Mouse (Mus musculus): ENCODE measurements at regions not wholly inside any gene's neighbourhood (a gene's known extent, or its start where the extent isn't known, plus 50 kb on each side); places are given as distances from the start of the nearest gene placed in this dataset.
"Not testable (repeated sequence)": the region's sequence is repeated elsewhere in the genome, so short reads cannot be mapped to it uniquely, and the experiment has no call there.

DNA sequence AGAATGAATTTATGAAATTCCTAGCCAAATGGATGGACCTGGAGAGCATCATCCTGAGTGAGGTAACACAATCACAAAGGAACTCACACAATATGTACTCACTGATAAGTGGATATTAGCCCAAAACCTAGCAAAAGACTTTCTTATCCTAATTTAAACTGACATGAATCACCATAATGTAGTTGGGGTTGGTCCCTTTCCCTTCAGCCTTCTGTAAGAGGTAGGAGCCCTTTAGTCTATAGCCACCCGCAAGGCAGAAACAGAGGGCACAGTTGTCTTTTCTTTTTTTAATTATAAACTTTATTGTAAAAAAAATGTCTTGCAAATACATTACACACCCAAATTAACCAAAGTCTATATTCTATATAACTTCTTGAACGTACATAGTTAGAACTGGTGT is 81.3 kb downstream of the Ogfrl1 start:
- intact Hi-C loops (cut with DNase I); H3K4me3 ChIP-seq; H3K27ac ChIP-seq; DNase-seq (ENCODE audit: extremely low spot score in 1 of 2, low spot score in 2 of 2): not testable (repeated sequence)

DNA sequence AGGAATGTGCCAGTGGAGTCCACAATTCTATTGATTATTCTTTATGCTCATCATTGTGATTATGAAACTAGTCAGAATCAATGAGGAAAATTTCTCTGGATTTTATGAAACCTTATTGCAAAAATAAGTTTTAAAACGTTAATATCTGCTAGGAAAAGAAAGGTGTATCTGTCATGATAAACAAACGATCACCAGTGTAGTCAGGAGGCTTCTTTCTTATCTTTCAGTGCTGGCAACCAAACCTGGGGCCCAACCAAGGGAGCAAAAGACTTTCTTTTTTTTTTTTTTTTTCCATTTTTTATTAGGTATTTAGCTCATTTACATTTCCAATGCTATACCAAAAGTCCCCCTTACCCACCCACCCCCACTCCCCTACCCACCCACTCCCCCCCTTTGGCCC is 82.7 kb downstream of the Ogfrl1 start:
- H3K27ac ChIP-seq; H3K4me3 ChIP-seq; DNase-seq (ENCODE audit: extremely low spot score in 1 of 2, low spot score in 2 of 2); intact Hi-C loops (cut with DNase I): not testable (repeated sequence)

DNA sequence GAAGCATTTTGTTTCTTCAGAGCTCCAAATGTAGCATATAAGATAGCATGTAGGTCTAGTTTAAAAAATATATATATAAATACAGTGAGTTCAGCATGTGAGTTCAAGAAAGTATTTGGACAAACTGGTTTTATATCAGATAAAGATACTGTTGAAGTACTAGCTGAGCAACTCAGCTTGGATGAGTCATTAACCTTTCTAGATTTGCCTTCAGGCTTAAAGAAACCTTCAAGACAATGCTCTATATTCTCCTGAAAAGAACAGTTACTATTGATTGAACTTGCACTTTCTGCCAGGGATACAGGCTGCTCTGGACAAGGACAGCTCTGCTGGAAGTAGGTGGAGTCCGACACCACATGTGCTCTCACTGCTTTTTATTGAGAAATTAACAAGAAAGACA is 104.9 kb downstream of the Ogfrl1 start:
- no peak for TF ChIP-seq CTCF (IDR thresholded peaks at IDR 0.05)
- DNase-seq (ENCODE audit: extremely low spot score in 1 of 2, low spot score in 2 of 2): no peak
- no peak overlapping the region for H3K4me3 ChIP-seq
- intact Hi-C loops (cut with DNase I): no loop called here
- no peak overlapping the region for H3K27ac ChIP-seq

DNA sequence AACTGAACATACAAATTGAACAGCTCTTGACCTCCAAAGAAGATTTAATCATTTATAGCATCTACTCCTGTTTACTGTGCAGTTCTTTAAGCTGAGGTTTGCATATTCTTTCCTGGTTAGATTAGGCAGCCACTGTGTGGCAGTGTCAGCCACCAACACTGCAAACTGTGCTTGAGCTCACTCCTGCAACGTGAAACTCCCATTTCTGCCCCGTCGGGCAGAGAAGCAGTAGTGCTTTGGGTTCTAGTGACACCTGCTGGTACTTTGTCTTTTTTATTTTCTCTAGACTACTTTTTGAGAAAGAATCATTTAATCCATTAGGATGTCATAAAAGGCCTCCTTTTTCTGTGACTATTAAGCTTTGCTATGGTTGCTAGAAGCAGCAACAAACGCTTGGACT is 110.8 kb downstream of the Ogfrl1 start:
- Histone ChIP-seq H3K27ac (no peak overlapping the region), H3K4me3 (no peak overlapping the region)
- intact Hi-C loops (cut with DNase I): loop anchor here (5.0 to 10.0 kb wide), 2 partner anchors 222 to 684 kb away; no protein-coding TSS in a partner anchor
- TF ChIP-seq CTCF (IDR thresholded peaks at IDR 0.05): peak; percentile 86
- DNase-seq (ENCODE audit: extremely low spot score in 1 of 2, low spot score in 2 of 2): peak; percentile 32 to 49

DNA sequence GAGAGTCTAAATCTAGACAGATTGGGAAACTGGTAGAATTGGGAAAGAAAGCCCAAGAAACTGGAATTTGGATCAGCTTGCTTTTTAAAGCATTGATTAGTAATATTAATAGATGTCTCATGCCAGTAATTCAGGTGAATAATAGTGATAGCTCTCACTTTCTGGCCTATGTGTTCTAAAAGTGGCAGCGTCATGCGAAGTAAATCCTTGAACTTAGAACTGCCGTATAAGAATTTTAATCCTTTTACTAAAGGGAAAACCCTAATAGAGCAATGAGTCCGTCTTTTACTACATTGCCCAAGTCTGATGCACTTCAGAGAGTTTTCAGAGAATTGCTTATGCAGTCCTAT is 114.7 kb downstream of the Ogfrl1 start:
- DNase-seq (ENCODE audit: extremely low spot score in 1 of 2, low spot score in 2 of 2): no peak
- Histone ChIP-seq H3K4me3 (no peak overlapping the region), H3K27ac (no peak overlapping the region)
- intact Hi-C loops (cut with DNase I): loop anchor here (5.0 to 10.0 kb wide), 2 partner anchors 81 to 218 kb away; no protein-coding TSS in a partner anchor
- TF ChIP-seq CTCF (IDR thresholded peaks at IDR 0.05): no peak

DNA sequence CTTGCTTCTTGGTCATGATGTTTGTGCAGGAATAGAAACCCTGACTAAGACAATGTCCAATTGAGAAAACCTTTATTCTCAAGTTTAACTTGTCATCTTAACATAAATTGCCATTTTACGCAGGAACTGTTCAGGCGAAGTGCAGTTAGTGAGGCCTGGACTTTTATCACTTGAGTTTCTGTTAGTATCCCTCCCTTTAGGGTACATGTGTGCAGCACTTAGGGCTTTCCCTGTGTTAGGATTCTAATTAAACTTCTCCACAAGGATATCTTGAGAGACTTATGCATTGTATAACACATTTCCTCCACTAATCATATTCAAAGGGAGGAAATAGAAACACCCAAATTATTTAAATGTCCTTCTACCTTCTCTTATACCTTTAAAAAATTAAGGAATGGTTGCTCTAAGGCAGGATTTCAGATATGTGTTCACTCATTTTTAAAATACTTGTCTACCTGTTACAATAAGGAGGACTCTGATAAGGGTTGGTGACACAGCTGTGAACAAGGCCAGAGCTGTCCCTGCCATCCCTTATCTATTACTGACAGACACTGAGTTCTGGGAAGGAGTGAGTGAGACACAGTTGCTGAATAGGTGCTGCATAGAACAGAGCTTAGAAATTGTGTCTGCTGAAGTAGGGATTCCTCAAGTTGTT is 115.2 kb downstream of the Ogfrl1 start:
- intact Hi-C loops (cut with DNase I): loop anchor here (5.0 to 10.0 kb wide), 2 partner anchors 80 to 218 kb away; no protein-coding TSS in a partner anchor

DNA sequence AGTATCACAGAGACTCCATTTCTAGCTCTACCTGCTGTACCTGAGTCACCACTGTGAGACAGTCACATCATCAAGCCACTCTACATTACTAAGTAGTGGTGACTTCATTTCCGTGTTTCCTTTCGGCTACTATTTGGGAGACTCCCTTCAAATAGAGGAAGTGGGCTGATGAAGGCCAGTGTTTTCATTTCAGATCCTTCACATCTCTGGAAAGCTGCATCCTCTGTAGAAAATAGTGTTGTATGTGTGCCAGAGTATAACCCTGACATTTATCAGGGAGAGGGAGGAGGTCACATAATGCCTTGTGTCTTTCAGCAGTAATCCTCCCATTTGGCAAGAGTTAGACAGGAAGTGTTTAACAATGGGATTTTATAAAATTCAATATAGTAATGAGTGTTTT is 117.7 kb downstream of the Ogfrl1 start:
- no peak for DNase-seq (ENCODE audit: extremely low spot score in 1 of 2, low spot score in 2 of 2)
- Histone ChIP-seq H3K4me3 (no peak overlapping the region), H3K27ac (no peak overlapping the region)
- TF ChIP-seq CTCF (IDR thresholded peaks at IDR 0.05): no peak
- intact Hi-C loops (cut with DNase I): loop anchor here (5.0 to 10.0 kb wide), 2 partner anchors 78 to 215 kb away; no protein-coding TSS in a partner anchor

More for the DNA sequence above, 115.2 kb downstream of the Ogfrl1 start:
- Histone ChIP-seq H3K27ac (no peak overlapping the region), H3K4me3 (no peak overlapping the region)
- DNase-seq (ENCODE audit: extremely low spot score in 1 of 2, low spot score in 2 of 2): no peak
- TF ChIP-seq CTCF (IDR thresholded peaks at IDR 0.05): no peak

DNA sequence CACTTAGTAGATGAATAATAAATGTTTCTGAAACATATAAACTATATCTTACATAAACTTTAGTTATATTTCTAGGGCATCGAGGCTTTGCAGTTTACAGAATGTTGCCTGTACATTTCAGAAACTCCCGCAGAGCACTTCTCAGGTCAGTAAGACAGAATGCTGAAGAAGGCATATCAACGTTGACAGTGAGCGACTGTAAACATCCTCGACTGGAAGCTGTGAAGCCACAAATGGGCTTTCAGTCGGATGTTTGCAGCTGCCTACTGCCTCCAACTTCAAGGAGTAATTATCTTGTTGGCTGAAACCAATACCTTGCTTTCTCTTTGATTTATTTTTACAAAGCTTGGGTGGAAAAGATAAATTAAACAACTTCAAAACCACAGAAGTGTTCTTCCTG is 125.5 kb downstream of the Ogfrl1 start:
- intact Hi-C loops (cut with DNase I): no loop called here
- DNase-seq (ENCODE audit: extremely low spot score in 1 of 2, low spot score in 2 of 2): no peak
- no peak overlapping the region; the same call in 1 of the 2 replicates for H3K27ac ChIP-seq
- 0 out of 2 replicates have a peak overlapping the region, but pooled peaks have one; percentile 3 for H3K4me3 ChIP-seq
- TF ChIP-seq CTCF (IDR thresholded peaks at IDR 0.05): no peak

DNA sequence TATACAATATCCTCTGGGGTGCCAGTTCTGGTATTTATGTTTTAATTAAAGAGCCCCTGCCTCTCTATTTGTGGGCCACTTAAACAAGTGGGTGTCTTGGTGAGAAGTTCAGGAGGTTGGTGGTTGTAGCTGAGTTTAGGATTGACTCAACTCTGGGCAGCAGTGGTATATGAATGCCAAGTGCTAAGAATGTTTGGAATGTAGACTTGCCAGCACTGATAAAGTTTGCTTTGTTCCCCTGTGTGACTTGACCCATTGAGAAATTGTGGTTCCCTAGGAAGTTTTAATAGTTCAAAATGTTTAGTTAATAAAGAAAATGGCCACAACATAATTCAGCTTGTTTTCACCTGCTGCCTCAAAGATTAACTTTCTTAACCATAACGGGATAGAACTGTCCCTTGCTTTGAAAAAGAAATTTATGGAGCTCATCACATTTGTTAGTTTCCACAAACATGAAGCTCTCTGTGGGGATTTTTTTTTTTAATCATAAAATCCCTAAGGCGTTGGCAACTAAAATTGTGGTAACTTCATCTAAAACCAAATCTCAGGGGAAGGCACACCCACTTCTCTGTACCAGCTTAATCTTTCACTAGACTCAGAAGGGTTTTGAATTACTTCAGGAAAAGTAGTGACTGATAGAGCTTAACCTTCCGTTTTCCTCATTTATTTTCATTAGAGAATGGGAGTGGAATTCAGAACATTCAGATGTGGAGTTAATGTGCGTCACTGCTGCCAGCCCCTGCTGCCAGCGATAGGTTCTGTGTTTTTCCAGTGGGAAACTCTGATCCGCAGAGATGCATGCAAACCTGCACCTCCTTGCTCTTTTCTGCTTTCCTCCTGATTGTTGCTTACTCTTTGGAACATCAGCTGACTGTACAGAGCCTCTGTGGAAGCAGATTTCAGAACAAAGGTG is 126.4 kb downstream of the Ogfrl1 start:
- TF ChIP-seq CTCF (IDR thresholded peaks at IDR 0.05): no peak
- Histone ChIP-seq H3K27ac (no peak overlapping the region; the same call in 1 of the 2 replicates), H3K4me3 (no peak overlapping the region)
- intact Hi-C loops (cut with DNase I): no loop called here
- DNase-seq (ENCODE audit: extremely low spot score in 1 of 2, low spot score in 2 of 2): no peak

DNA sequence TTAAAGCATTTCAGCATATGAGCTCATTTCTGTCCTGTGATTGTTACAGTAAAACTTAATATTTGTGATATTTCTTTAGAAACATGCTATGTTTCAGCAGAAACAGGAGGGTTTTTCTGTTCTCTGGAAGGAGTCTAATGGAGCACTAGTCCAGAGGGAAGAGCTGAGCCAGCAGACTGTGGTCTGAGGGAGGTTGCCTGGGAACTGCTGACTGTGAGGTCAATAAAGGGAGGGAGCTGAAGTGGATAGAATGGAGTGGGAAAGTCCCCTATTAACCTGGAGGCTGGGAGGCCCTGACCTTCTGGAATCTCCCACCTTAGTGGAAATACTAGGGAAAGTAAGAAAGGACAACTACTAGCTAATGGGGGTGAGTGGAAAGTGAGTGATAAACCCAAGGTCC is 129.5 kb downstream of the Ogfrl1 start:
- no peak for DNase-seq (ENCODE audit: extremely low spot score in 1 of 2, low spot score in 2 of 2)
- Histone ChIP-seq H3K4me3 (no peak overlapping the region), H3K27ac (no peak overlapping the region)
- no peak for TF ChIP-seq CTCF (IDR thresholded peaks at IDR 0.05)
- intact Hi-C loops (cut with DNase I): no loop called here

DNA sequence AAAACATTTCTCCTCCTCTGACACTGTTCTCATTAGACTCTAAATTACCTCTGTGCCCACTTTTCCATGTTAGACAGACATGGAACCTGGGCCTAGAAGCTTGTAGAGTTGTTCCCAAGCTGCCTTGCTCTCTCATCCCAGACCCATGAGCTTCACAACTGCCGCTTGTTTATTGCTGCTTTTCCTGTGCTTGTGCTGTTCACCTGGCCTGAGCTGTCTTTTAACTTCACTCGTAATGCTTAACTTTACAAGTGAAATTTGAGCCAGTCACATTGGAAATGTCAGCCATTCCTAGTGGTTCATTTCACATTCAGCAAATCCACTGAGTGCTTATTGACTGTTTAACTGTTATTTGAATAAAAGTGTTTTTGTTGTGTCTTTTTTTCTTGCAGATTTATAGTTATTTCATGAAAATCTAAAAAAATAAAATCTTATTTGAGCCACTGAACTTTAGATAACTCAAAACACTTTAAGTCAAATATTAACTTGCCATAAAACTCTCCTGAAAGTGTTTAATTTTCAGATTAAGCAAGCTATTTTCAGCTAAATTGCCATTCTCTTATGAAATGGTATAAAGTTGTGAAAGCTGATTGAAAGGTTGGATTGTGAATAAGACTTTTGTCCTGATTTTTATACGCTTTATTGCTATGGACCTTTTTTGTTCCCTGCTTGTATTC is 131.9 kb downstream of the Ogfrl1 start:
- intact Hi-C loops (cut with DNase I): no loop called here
- TF ChIP-seq CTCF (IDR thresholded peaks at IDR 0.05): no peak
- H3K4me3 ChIP-seq: no peak overlapping the region
- no peak for DNase-seq (ENCODE audit: extremely low spot score in 1 of 2, low spot score in 2 of 2)
- no peak overlapping the region for H3K27ac ChIP-seq

DNA sequence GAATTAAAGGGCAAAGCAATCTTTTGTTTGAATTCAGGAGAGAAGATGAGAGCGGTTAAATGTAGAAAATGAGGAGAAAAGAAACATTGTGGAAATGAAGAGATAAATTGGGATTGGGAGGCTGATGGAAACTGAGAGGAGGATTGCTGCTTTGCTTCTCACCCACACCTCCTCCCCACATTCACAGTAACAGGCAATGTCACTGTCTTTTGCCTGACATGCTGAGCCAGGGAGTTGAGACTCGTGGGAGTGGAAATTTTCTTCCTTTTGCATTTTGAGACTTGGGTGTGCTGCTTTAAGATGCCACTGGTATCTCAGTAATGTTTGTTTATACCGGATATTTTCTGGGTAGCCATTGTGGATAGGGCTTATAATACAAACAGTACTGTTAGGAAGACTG is 133.3 kb downstream of the Ogfrl1 start:
- Histone ChIP-seq H3K4me3 (no peak overlapping the region), H3K27ac (peak overlapping the region; percentile 12; the same call in 1 of the 2 replicates)
- no peak for DNase-seq (ENCODE audit: extremely low spot score in 1 of 2, low spot score in 2 of 2)
- no peak for TF ChIP-seq CTCF (IDR thresholded peaks at IDR 0.05)
- intact Hi-C loops (cut with DNase I): no loop called here
